22 mouse cellular contexts compared by ENCODE assay signal in genomic region chr6:59198356-59198755, GRCm38 (mm10).
"Had no signal": no experiment of that assay in that cellular context is flagged by ENCODE, and none has a peak within 500 bp of the region (broad histone marks: within the 10 kb centered on the region; RNA-seq: fewer than 3 reads in every experiment).

No protein-coding gene starts in this region.

- H3K27ac ChIP-seq: heart, adult 2 months; heart, embryonic 13.5 days; heart, embryonic 15.5 days; hindbrain, embryonic 13.5 days; hindbrain, embryonic 15.5 days; hindbrain, postnatal 0 days; layer of hippocampus, adult 2 months; left cerebral cortex, adult 2 months; limb, embryonic 13.5 days; limb, embryonic 15.5 days; liver, embryonic 12.5 days had no signal

- DNase-seq: gastrocnemius, postnatal 14 days; gastrocnemius, postnatal 36 days; heart, adult 2 months; heart, postnatal 14 days; heart, postnatal 36 days; kidney, adult 11 months; kidney, adult 8-10 months; kidney, postnatal 10 days; kidney, postnatal 25 days; kidney, postnatal 4 days; left cerebral cortex, postnatal 4 days had no signal

- H3K4me3 ChIP-seq: heart, adult 2 months; heart, embryonic 13.5 days; heart, embryonic 15.5 days; hindbrain, embryonic 13.5 days; hindbrain, embryonic 15.5 days; layer of hippocampus, adult 2 months; left cerebral cortex, adult 2 months; limb, embryonic 13.5 days; limb, embryonic 15.5 days; liver, embryonic 12.5 days had no signal

- H3K9ac ChIP-seq: heart, embryonic 13.5 days; heart, embryonic 15.5 days; hindbrain, embryonic 13.5 days; hindbrain, embryonic 15.5 days; limb, embryonic 13.5 days; limb, embryonic 15.5 days; liver, embryonic 12.5 days had no signal

- H3K27me3 ChIP-seq: heart, embryonic 13.5 days; heart, embryonic 15.5 days; hindbrain, embryonic 13.5 days; hindbrain, embryonic 15.5 days; limb, embryonic 13.5 days; limb, embryonic 15.5 days; liver, embryonic 12.5 days had no signal

- H3K36me3 ChIP-seq: heart, embryonic 13.5 days; heart, embryonic 15.5 days; hindbrain, embryonic 13.5 days; hindbrain, embryonic 15.5 days; limb, embryonic 13.5 days; limb, embryonic 15.5 days; liver, embryonic 12.5 days had no signal

- H3K4me1 ChIP-seq: heart, embryonic 15.5 days; hindbrain, embryonic 13.5 days; hindbrain, embryonic 15.5 days; limb, embryonic 13.5 days; limb, embryonic 15.5 days; liver, embryonic 12.5 days had no signal

- ATAC-seq: hindbrain, postnatal 0 days; intestine, embryonic 16.5 days; liver, embryonic 12.5 days had no signal

- H3K9me3 ChIP-seq: heart, embryonic 13.5 days; heart, embryonic 15.5 days; hindbrain, embryonic 13.5 days; hindbrain, embryonic 15.5 days; limb, embryonic 13.5 days; limb, embryonic 15.5 days; liver, embryonic 12.5 days had no signal
